Mouse (Mus musculus) hindbrain, embryonic 12.5 days (tissue): ENCODE results near the gene Siae. TPM values are rescaled to one million over a fixed set of nuclear protein-coding genes. Genes with fewer than 3 reads are reported as not detected.

Source experiments
- ATAC-seq: fragments of 200-750 bp; cut with Nextera tagmentation; 2 replicates; pipeline ENCODE4 v1.8.0; 2017; ENCODE audit warnings: moderate TSS enrichment; ENCODE audit not compliant: low FRiP score
- H3K27ac ChIP-seq: fragments of 300-500 bp; sonication (generic); 2 replicates; pipeline ENCODE4 v1.5.1; 2016; ENCODE audit warnings: mild to moderate bottlenecking
- H3K27me3 ChIP-seq: fragments of 300-500 bp; sonication (generic); 2 replicates; pipeline ENCODE4 v1.6.1; 2016; ENCODE audit warnings: mild to moderate bottlenecking
- H3K36me3 ChIP-seq: fragments of 300-500 bp; sonication (generic); 2 replicates; pipeline ENCODE4 v1.6.1; 2016; ENCODE audit warnings: mild to moderate bottlenecking
- H3K4me1 ChIP-seq: fragments of 300-500 bp; sonication (generic); 2 replicates; pipeline ENCODE4 v1.6.1; 2016
- H3K4me2 ChIP-seq: fragments of 300-500 bp; sonication (generic); replicated peaks from 2 replicates; pipeline ENCODE4 v1.6.1; 2016; ENCODE audit warnings: mild to moderate bottlenecking
- H3K4me3 ChIP-seq: fragments of 300-500 bp; sonication (generic); 2 replicates; pipeline ENCODE4 v1.5.1; 2016; ENCODE audit warnings: mild to moderate bottlenecking
- H3K9ac ChIP-seq: fragments of 300-500 bp; sonication (generic); 2 replicates; pipeline ENCODE4 v1.6.1; 2016; ENCODE audit warnings: mild to moderate bottlenecking, moderate library complexity
- H3K9me3 ChIP-seq: fragments of 300-500 bp; sonication (generic); replicated peaks from 2 replicates; pipeline ENCODE4 v1.6.1; 2016; ENCODE audit warnings: mild to moderate bottlenecking
- WGBS: fragments of 180-500 bp; shearing (Covaris S2); methylation state at CpG from one replicate; pipeline ENCODE4 v1.1.7; 2016; 5-methylcytosine and 5-hydroxymethylcytosine counted together
- polyA plus RNA-seq: library from polyadenylated mRNA; unstranded; fragments of >200 nt; fragmentation: Nextera tagmentation; extraction: Ambion mirVana; gene quantifications from 2 replicates; pipeline ENCODE4 v1.2.1, GENCODE M21; 2016

Siae gene
- polyA plus RNA-seq, 1 experiment from 2014 or later: 9.4 TPM

DNA sequence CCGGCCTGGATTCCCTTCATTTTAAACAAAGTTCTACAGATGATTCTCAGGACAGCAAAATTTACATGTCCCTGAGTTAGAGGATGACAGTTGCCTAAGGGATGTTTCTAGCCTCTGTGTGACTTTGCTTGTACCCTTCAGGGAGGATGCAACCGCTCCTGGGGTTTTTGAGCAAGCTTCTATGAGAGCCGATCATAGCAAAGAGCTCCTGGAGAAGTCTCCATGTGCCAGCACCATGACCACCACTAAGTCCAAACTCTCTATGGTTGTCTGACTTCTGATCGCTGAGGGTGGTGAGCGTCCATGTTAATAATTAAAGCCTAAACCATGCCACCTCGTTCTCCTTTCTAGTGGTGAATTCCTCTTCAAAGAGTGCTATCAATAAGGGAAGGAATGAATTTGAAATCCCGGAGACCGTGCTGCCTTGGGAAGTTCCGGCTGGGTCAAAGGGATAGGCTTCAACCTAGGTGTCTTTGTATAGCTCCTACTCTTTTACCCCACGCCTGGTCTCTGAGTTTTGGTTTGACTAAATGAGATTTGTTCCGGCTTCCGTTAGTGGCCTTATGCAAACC lies 11.5 kb upstream of the Siae start:
- WGBS: 30% methylated on average over 12 of the region's 12 CpGs
- ATAC-seq: 0 out of 2 replicates have a peak, but pooled peaks have one; percentile 14
- H3K4me3 ChIP-seq: peak overlapping the region; percentile 27; the same call in 1 of the 2 replicates
- H3K4me2 ChIP-seq: peak overlapping the region; percentile 53
- H3K27me3 ChIP-seq: peaks cover 69% of the 10 kb centered on the region
- H3K9me3 ChIP-seq: no peaks in the 10 kb centered on the region
- H3K36me3 ChIP-seq: no peaks in the 10 kb centered on the region
- H3K4me1 ChIP-seq: peaks cover 18% of the 10 kb centered on the region
- H3K27ac ChIP-seq: no peak overlapping the region
- H3K9ac ChIP-seq: 0 out of 2 replicates have a peak overlapping the region, but pooled peaks have one; percentile 13

DNA sequence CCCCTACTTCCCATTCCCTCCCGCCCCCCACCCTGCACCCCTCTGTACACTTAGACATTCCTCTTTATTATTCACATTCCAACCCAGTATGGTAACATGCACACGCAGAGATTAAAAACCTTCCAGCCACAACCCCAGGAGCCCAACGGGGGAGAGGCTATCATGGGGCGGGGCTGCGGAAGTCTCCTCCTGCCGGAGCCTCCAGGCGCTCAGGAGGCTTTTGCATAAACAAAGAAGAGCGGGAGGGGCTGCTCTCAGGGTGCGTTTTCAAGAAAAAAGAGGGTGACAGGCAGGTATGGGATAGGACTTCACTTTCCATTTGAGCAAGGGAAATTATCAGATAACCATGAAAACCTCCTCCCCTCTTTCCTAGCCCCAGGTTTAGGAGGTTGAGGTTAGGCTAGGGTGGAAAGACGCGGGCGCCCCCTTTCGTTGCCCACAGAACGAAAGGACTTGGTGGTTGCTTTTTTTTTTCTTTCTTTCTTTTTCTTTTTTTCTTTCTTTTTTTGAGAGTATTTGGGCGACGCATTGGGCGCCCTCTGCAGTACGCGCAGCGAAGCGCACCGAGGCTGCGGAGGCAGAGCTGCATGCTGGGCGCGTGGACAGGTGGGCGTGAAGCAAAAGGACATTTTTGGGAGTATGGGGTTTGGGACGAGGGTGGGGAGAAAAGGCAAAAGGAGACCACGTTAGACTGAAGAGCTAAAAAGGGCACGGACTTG lies 10.9 kb upstream of the Siae start:
- peak; percentile 51 for ATAC-seq
- no peaks in the 10 kb centered on the region for H3K9me3 ChIP-seq
- H3K9ac ChIP-seq: peak overlapping the region; percentile 35
- H3K4me2 ChIP-seq: peak overlapping the region; percentile 53
- peaks cover 18% of the 10 kb centered on the region for H3K4me1 ChIP-seq
- WGBS: under 1% methylated on average over 29 of the region's 29 CpGs
- peak overlapping the region; percentile 27 for H3K4me3 ChIP-seq
- no peak overlapping the region for H3K27ac ChIP-seq
- no peaks in the 10 kb centered on the region for H3K36me3 ChIP-seq
- H3K27me3 ChIP-seq: peaks cover 72% of the 10 kb centered on the region

DNA sequence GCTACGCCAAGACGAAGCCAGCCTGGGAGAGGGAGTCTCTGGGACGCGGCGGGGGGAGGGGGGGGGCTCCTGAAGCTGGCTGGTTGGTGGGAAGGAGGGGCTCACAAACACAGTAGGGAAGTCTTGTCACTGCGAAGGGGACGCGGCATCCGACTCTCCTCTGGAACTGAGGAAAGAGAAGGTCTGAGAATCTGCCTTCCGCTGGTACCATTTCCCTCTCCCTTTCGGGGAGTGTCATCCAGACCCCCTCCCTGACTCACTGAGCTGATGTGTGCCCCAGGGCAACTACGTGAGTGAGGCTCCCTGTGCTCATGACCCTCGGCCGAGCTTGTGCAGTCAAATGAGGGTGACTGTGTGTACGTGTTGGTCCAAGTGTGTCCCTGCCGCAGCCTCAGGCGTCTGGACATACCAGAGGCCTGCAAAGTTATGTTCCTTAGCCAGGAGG lies 10.3 kb upstream of the Siae start:
- Histone ChIP-seq H3K4me1 (peaks cover 18% of the 10 kb centered on the region), H3K4me2 (peak overlapping the region; percentile 53), H3K9me3 (no peaks in the 10 kb centered on the region), H3K9ac (peak overlapping the region; percentile 35), H3K4me3 (peak overlapping the region; percentile 27), H3K27me3 (peaks cover 77% of the 10 kb centered on the region), H3K36me3 (no peaks in the 10 kb centered on the region), H3K27ac (no peak overlapping the region)
- peak; percentile 49 for ATAC-seq
- WGBS: 5% methylated on average over 17 of the region's 17 CpGs

DNA sequence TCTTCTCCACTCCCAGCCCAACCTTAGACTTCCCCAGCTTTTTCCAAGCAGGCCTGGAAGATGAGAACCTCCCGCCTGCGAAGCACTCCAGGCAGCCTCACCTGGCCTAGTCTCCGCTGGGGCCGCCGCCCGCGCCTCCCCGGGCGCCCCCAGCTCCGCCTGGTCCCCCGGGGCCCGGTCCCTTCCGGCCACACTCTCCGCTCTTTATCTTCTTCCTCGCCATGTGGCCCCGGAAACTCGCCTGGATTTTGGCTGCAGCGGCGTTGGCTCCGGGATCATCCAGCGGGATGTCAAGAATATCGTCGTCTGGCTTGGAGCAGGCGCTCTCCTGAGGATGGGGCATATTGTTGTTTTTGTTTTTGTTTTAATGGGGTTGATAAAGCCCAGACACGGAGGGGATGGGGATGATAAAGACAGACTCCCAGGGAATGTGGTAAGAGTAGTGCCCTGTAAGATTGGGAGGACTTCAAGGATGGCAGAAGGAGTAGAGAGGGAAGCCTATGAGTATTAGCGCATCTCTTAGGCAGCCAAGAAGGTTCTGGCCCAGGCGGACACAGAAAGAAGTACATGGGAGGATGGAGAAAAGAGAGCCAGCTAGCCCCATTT lies 9.5 kb upstream of the Siae start:
- Histone ChIP-seq H3K4me2 (peak overlapping the region; percentile 27), H3K4me3 (peak overlapping the region; percentile 12; the same call in 1 of the 2 replicates), H3K27ac (no peak overlapping the region), H3K27me3 (peaks cover 85% of the 10 kb centered on the region), H3K4me1 (peaks cover 18% of the 10 kb centered on the region), H3K9ac (no peak overlapping the region), H3K9me3 (no peaks in the 10 kb centered on the region), H3K36me3 (no peaks in the 10 kb centered on the region)
- WGBS: 8% methylated on average over 27 of the region's 27 CpGs
- no peak for ATAC-seq

DNA sequence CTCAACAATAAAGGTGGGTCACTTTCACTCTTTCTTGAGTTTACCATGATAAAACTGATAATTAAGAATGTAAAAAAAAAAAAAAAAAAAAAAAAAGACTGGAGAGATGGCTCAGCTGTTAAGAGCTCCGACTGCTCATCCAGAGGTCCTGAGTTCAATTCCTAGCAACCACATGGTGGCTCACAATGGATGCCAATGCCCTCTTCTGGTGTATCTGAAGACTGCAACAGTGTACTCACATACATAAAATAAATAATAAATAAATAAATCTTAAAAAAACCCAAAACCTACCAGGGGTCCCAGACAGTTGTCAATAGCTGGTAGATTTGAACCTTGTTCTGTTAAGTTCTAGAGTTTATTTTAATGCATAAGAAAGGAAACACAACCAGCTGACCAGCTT lies 8.6 kb upstream of the Siae start:
- Histone ChIP-seq H3K4me2 (no peak overlapping the region), H3K9ac (no peak overlapping the region), H3K27me3 (peaks cover 94% of the 10 kb centered on the region), H3K9me3 (no peaks in the 10 kb centered on the region), H3K4me3 (no peak overlapping the region), H3K36me3 (no peaks in the 10 kb centered on the region), H3K27ac (no peak overlapping the region), H3K4me1 (peaks cover 22% of the 10 kb centered on the region)
- 85% methylated on average over 1 of the region's 1 CpGs for WGBS
- ATAC-seq: no peak

DNA sequence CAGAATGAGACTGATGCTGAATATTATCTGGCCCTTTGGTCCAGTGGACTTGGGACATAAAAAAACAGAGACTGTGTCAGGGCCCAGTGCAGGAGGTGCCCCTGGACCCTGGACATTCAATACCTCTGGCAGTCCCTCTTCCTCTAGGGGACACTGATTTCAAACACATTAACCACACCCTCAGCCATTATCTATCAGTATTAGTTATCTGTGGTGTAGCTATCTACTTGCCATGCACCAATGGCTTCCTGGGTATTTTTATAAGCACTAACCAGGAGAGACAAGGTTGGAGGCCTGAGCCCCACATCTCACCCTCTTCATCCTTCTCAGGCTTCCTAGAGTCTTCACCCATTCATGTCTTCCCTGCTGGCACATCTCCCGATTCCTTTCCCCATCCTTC lies 5.1 kb upstream of the Siae start:
- peaks cover 24% of the 10 kb centered on the region for H3K4me1 ChIP-seq
- no peaks in the 10 kb centered on the region for H3K36me3 ChIP-seq
- H3K9me3 ChIP-seq: no peaks in the 10 kb centered on the region
- no peak overlapping the region for H3K4me3 ChIP-seq
- H3K27me3 ChIP-seq: peaks cover 98% of the 10 kb centered on the region
- no peak overlapping the region for H3K27ac ChIP-seq
- ATAC-seq: no peak
- 50% methylated on average over 1 of the region's 1 CpGs for WGBS
- H3K9ac ChIP-seq: no peak overlapping the region
- no peak overlapping the region for H3K4me2 ChIP-seq

DNA sequence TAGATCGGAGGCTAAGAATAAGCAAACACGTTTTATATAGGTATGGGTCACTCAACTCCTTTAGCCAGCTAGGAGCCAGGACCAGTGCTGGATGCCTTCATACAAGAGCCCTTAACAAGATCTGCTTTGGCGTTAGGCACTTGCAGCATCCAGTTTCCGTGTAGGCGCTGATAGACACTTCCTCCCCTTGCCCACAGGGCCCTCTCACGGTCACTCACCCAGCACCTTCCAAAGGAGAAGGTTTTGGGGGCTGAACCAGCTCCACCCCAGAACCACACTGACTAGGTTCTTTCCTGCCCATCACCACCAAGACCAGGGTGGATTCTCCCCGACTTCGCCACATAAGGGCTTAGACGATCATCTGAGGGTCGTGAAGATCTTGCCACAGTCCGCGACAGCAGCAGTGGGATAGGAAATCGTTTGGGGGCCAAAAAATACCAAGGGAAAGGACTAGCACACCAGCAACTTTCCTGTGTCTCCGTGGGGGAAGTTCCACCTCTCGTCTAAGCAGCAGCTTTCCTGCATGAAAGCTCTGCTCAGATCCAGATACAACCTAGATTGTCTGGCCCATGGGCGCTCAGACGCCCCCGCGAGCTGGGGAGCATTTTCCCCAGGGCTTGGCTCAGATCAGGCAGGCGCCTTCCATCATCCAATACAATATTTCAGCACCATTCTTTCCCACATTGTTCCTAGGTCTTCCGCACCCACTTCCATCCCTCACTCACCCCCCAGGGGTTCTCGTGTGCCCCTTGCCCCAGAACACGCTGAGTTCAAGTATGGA lies 3.6 kb upstream of the Siae start:
- no peak overlapping the region for H3K27ac ChIP-seq
- H3K36me3 ChIP-seq: no peaks in the 10 kb centered on the region
- 3% methylated on average over 23 of the region's 23 CpGs for WGBS
- no peak; the same call in 1 of the 2 replicates for ATAC-seq
- peak overlapping the region; percentile 38 for H3K9ac ChIP-seq
- H3K9me3 ChIP-seq: no peaks in the 10 kb centered on the region
- peaks cover 23% of the 10 kb centered on the region for H3K4me1 ChIP-seq
- peak overlapping the region; percentile 83 for H3K4me2 ChIP-seq
- peak overlapping the region; percentile 38 for H3K4me3 ChIP-seq
- peaks cover 85% of the 10 kb centered on the region for H3K27me3 ChIP-seq

DNA sequence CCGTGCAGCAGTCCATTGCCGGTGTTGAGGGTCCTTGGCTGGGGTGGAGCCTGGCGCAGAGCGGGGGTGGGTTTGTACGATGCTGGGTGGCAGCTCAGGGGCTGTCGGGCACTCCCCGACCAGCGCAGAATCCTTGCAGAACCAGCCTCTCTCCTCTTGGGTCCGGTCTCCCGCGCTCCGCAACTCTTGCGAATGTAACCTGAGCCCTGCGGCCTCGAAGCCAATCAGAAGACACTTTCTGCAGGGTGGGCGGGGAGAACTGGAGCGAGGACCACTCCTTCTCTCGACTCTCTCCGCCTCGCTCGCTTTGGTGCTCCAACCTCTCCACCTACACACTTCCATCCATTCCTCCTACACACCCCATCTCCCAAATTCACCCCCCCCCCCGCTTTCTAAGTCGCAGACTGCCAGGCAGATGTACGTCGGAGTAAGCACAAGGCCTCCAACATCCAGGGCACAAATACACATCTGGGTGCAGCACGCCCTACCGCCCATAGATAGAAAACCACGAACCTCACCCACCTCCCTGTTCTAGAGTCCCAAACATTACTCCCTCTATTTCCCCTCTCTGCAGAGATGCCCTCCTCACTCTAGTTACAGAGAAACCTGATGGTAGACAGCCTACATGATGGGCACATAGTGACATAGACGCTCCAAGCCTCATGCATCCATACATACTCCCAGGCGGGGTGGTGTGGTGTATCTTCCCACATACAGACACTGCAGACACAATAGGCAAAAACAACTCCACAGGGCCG lies 2.8 kb upstream of the Siae start, which contains the start of gene Nrgn:
Gene Nrgn, minus strand, starts transcription at position 369 of the 758 bp plus-strand sequence.
- Histone ChIP-seq H3K36me3 (no peaks in the 10 kb centered on the region), H3K27me3 (peaks cover 78% of the 10 kb centered on the region), H3K27ac (no peak within 1 kb of the TSS), H3K4me2 (peak within 1 kb of the TSS; percentile 83), H3K4me1 (peaks cover 23% of the 10 kb centered on the region), H3K4me3 (peak within 1 kb of the TSS; percentile 38), H3K9me3 (no peaks in the 10 kb centered on the region), H3K9ac (peak within 1 kb of the TSS; percentile 38)
- WGBS: 5% methylated on average over 31 of the region's 31 CpGs
- ATAC-seq: peak; percentile 93

DNA sequence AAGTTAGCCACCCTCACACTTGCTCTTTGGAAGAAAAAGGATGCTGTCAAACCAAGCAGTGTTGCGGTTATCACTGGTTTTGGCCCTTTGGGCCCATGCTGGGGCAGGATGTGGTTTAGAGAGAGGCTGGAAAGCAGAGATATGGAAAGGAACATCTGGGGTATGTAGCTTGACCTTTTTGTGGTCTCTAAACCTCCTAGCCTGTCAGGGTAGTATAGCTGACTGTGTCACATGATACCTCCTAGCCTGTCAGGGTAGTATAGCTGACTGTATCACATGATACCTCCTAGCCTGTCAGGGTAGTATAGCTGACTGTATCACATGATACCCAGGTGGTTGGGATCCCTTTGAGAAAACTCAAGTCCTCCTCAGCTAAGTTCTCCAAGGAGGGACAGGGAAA lies 1.2 kb upstream of the Siae start:
- no peak for ATAC-seq
- 89% methylated on average over 1 of the region's 1 CpGs for WGBS
- Histone ChIP-seq H3K9ac (no peak overlapping the region), H3K36me3 (no peaks in the 10 kb centered on the region), H3K4me3 (no peak overlapping the region), H3K27me3 (peaks cover 63% of the 10 kb centered on the region), H3K4me1 (peaks cover 23% of the 10 kb centered on the region), H3K4me2 (no peak overlapping the region), H3K27ac (no peak overlapping the region), H3K9me3 (no peaks in the 10 kb centered on the region)

DNA sequence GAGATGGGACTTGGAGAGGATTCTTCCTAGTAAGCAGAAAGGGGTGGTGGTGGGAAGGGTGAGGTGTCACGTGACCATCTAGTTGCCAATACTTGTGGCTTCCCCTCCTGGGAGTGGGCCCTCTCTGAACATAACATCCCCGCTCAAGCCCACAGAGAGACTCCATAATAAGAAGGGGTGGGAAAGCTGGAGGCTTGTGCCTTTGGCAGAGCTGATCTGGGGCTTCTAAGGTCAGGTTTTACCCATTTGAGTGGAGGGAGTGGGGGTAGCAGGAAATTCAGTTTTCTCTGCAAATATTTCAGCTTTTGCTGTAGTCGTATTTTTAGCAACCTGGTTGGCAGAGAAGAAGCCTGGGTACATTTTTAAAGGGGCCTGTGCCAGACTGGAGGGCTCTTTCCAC lies 868 bp downstream of the Siae start:
- H3K9ac ChIP-seq: no peak overlapping the region
- peaks cover 23% of the 10 kb centered on the region for H3K4me1 ChIP-seq
- no peaks in the 10 kb centered on the region for H3K9me3 ChIP-seq
- H3K27me3 ChIP-seq: peaks cover 42% of the 10 kb centered on the region
- H3K36me3 ChIP-seq: no peaks in the 10 kb centered on the region
- no peak overlapping the region for H3K4me3 ChIP-seq
- ATAC-seq: no peak
- H3K4me2 ChIP-seq: no peak overlapping the region
- no peak overlapping the region for H3K27ac ChIP-seq
- WGBS: 74% methylated on average over 3 of the region's 3 CpGs

DNA sequence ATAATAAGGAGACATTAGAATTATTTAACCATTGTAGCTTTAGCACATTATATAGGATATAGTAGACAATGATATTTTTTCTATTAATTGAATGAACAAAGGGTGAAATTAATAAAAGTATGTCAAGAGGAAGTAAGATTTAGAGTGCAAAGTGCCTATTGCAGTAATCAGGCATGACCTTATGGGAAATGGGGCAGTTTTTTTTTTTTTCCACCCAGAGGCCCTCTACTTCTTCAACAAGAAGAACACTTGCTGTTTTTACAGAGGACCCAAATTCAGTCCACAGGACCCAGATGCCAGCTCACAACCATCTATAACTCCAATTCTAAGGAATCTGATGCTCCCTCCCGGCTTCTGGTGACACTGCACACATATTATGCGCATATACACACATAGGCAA lies 5.1 kb downstream of the Siae start:
- Histone ChIP-seq H3K4me2 (no peak overlapping the region), H3K9ac (no peak overlapping the region), H3K27ac (no peak overlapping the region), H3K36me3 (no peaks in the 10 kb centered on the region), H3K4me3 (no peak overlapping the region), H3K9me3 (no peaks in the 10 kb centered on the region), H3K27me3 (no peaks in the 10 kb centered on the region), H3K4me1 (0 out of 2 replicates have a peak, but pooled peaks cover under 1% of the 10 kb centered on the region)
- WGBS: 78% methylated on average over 2 of the region's 2 CpGs
- ATAC-seq: no peak
